Comparison of ENCODE assay signal across 20 mouse cellular contexts in the genomic region with DNA sequence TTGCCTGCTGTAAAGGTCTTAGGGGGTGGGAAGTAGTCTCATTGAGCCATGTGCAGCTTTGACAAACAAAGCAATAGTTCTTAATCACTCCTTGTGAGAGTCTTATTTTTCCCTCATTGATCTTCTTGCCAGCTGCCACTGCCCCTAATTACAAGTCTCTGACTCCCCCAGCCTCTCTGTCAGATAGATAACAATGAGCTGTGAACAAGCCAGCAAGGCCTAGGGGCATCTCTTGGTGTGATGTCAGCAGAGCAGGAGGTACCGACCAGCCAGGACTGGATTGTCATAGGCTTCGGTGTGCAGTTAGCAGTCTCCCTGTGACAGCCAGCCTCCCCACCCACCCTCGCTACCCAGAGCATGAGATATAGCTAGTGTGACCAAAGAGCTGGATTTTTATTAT. TPM values are rescaled to one million over a fixed set of nuclear protein-coding genes. Genes with fewer than 3 reads are reported as not detected.
DNase-seq lines count a peak whose midpoint lies in the region; ATAC-seq lines count a peak whose summit lies in the region.
"Had no signal": no experiment of that assay in that cellular context is flagged by ENCODE, and none has a peak within 500 bp of the region (broad histone marks: within the 10 kb centered on the region; RNA-seq: fewer than 3 reads in every experiment).

No protein-coding gene starts in this region.

- H3K36me3 ChIP-seq in midbrain, embryonic 12.5 days = no peaks in the 10 kb centered on the region
- no peaks in the 10 kb centered on the region for H3K36me3 ChIP-seq in midbrain, embryonic 10.5 days
- H3K36me3 ChIP-seq in hindbrain, embryonic 13.5 days = no peaks in the 10 kb centered on the region
- no peaks in the 10 kb centered on the region for H3K36me3 ChIP-seq in midbrain, embryonic 16.5 days (ENCODE audit: control insufficient read depth, insufficient read depth, low read length)
- H3K36me3 ChIP-seq: embryonic facial prominence, embryonic 15.5 days; heart, embryonic 15.5 days; limb, embryonic 15.5 days; liver, embryonic 15.5 days had no signal

- no peak for DNase-seq in midbrain, embryonic 10.5 days (ENCODE audit: low spot score)
- no peak for DNase-seq in spleen, postnatal 4 days (ENCODE audit: low spot score in 2 of 2)
- DNase-seq in lung, postnatal 25 days (ENCODE audit: low spot score) = no peak
- no peak for DNase-seq in urinary bladder, postnatal 4 days (ENCODE audit: low spot score in 2 of 2)
- DNase-seq: B cell, adult 2 months; cerebellum, adult 2 months; cerebellum, postnatal 36 days; gastrocnemius, postnatal 36 days; kidney, adult 2 months; kidney, postnatal 10 days; layer of hippocampus, postnatal 36 days; thymus, postnatal 4 days had no signal

- 0 out of 2 replicates have a peak, but pooled peaks have one; percentile 30 for ATAC-seq in midbrain, embryonic 12.5 days (ENCODE audit: low FRiP score, low read depth)
- peak; percentile 78 for ATAC-seq in hindbrain, embryonic 13.5 days (ENCODE audit: low FRiP score)
- peak; percentile 66 for ATAC-seq in midbrain, embryonic 16.5 days

- no peak overlapping the region for H3K9ac ChIP-seq in midbrain, embryonic 12.5 days (replicated peaks)
- H3K9ac ChIP-seq in hindbrain, embryonic 13.5 days = peak overlapping the region; percentile 49; the same call in 1 of the 2 replicates
- H3K9ac ChIP-seq in midbrain, embryonic 16.5 days (ENCODE audit: low read depth, low read length) = peak overlapping the region; percentile 32; the same call in 1 of the 2 replicates
- H3K9ac ChIP-seq: embryonic facial prominence, embryonic 15.5 days; heart, embryonic 15.5 days; limb, embryonic 15.5 days; liver, embryonic 15.5 days had no signal

- H3K4me3 ChIP-seq in midbrain, embryonic 12.5 days = no peak overlapping the region
- no peak overlapping the region for H3K4me3 ChIP-seq in midbrain, embryonic 10.5 days
- no peak overlapping the region for H3K4me3 ChIP-seq in hindbrain, embryonic 13.5 days
- no peak overlapping the region for H3K4me3 ChIP-seq in midbrain, embryonic 16.5 days (ENCODE audit: low read depth, low read length)
- H3K4me3 ChIP-seq: embryonic facial prominence, embryonic 15.5 days; heart, embryonic 15.5 days; layer of hippocampus, adult 2 months; limb, embryonic 15.5 days; liver, embryonic 15.5 days had no signal

- no peak overlapping the region for H3K4me2 ChIP-seq in midbrain, embryonic 12.5 days (replicated peaks)
- no peak overlapping the region for H3K4me2 ChIP-seq in hindbrain, embryonic 13.5 days
- no peak overlapping the region for H3K4me2 ChIP-seq in midbrain, embryonic 16.5 days (ENCODE audit: low read length)
- H3K4me2 ChIP-seq: embryonic facial prominence, embryonic 15.5 days; heart, embryonic 15.5 days; limb, embryonic 15.5 days; liver, embryonic 15.5 days had no signal

- no peaks in the 10 kb centered on the region for H3K9me3 ChIP-seq in midbrain, embryonic 12.5 days
- H3K9me3 ChIP-seq in midbrain, embryonic 10.5 days (replicated peaks) = no peaks in the 10 kb centered on the region
- H3K9me3 ChIP-seq in hindbrain, embryonic 13.5 days = no peaks in the 10 kb centered on the region
- no peaks in the 10 kb centered on the region for H3K9me3 ChIP-seq in midbrain, embryonic 16.5 days (replicated peaks; ENCODE audit: control insufficient read depth, low read length, poor library complexity, severe bottlenecking)
- H3K9me3 ChIP-seq: embryonic facial prominence, embryonic 15.5 days; heart, embryonic 15.5 days; limb, embryonic 15.5 days; liver, embryonic 15.5 days had no signal

- no peaks in the 10 kb centered on the region for H3K27me3 ChIP-seq in midbrain, embryonic 12.5 days
- no peaks in the 10 kb centered on the region for H3K27me3 ChIP-seq in midbrain, embryonic 10.5 days (ENCODE audit: low read depth, poor library complexity, severe bottlenecking)
- H3K27me3 ChIP-seq in hindbrain, embryonic 13.5 days = 0 out of 2 replicates have a peak, but pooled peaks cover 3% of the 10 kb centered on the region
- no peaks in the 10 kb centered on the region for H3K27me3 ChIP-seq in midbrain, embryonic 16.5 days (ENCODE audit: control insufficient read depth, insufficient read depth, low read depth, low read length)
- H3K27me3 ChIP-seq: embryonic facial prominence, embryonic 15.5 days; liver, embryonic 15.5 days had no signal

- H3K27ac ChIP-seq in midbrain, embryonic 12.5 days (replicated peaks) = peak overlapping the region; percentile 61
- no peak overlapping the region for H3K27ac ChIP-seq in midbrain, embryonic 10.5 days (replicated peaks)
- H3K27ac ChIP-seq in hindbrain, embryonic 13.5 days = peak overlapping the region; percentile 82
- peak overlapping the region; percentile 20; the same call in 1 of the 2 replicates for H3K27ac ChIP-seq in midbrain, embryonic 16.5 days (ENCODE audit: low read length)
- H3K27ac ChIP-seq: embryonic facial prominence, embryonic 15.5 days; heart, embryonic 15.5 days; layer of hippocampus, adult 2 months; limb, embryonic 15.5 days; liver, embryonic 15.5 days had no signal

- WGBS in midbrain, embryonic 12.5 days = 61% methylated on average over 3 of the region's 3 CpGs
- 85% methylated on average over 3 of the region's 3 CpGs for WGBS in midbrain, embryonic 10.5 days
- WGBS in hindbrain, embryonic 13.5 days = 42% methylated on average over 3 of the region's 3 CpGs
- WGBS in midbrain, embryonic 16.5 days = 52% methylated on average over 3 of the region's 3 CpGs

- H3K4me1 ChIP-seq in midbrain, embryonic 12.5 days = peaks cover 5% of the 10 kb centered on the region; the same call in 1 of the 2 replicates
- H3K4me1 ChIP-seq in midbrain, embryonic 10.5 days = peaks cover 27% of the 10 kb centered on the region
- peaks cover 14% of the 10 kb centered on the region for H3K4me1 ChIP-seq in hindbrain, embryonic 13.5 days (replicated peaks)
- peaks cover 3% of the 10 kb centered on the region; the same call in 1 of the 2 replicates for H3K4me1 ChIP-seq in midbrain, embryonic 16.5 days (ENCODE audit: control insufficient read depth, insufficient read depth, low read length)
- H3K4me1 ChIP-seq: embryonic facial prominence, embryonic 15.5 days; heart, embryonic 15.5 days; limb, embryonic 15.5 days; liver, embryonic 15.5 days had no signal

RNA-seq across cellular contexts. Expression of gene Wscd2, which starts 48.0 kb away (rescaled TPM):
- polyA plus RNA-seq in midbrain, embryonic 12.5 days (2016; fragmentation: Nextera tagmentation; extraction: Ambion mirVana) = 14.2 and 16.0 TPM in 2 replicates
- 9.2 and 11.8 TPM in 2 replicates for polyA plus RNA-seq in midbrain, embryonic 10.5 days (2016; fragmentation: Nextera tagmentation; extraction: Ambion mirVana)
- polyA plus RNA-seq in hindbrain, embryonic 13.5 days (2015; fragmentation: Nextera tagmentation; extraction: Ambion mirVana) = 9.8 and 10.4 TPM in 2 replicates
- polyA plus RNA-seq in midbrain, embryonic 16.5 days (2015; fragmentation: Nextera tagmentation; extraction: Ambion mirVana) = 14.4 and 16.1 TPM in 2 replicates
